Mouse (Mus musculus) macrophage (primary cell): ENCODE results near the gene Rnf114. TPM values are rescaled to one million over a fixed set of nuclear protein-coding genes. Genes with fewer than 3 reads are reported as not detected.

ENCODE experiments used
- H3K27ac ChIP-seq: fragments of 350-480 bp; formaldehyde crosslinking; 2 replicates; pipeline ENCODE4 v1.9.0; 2021
- H3K36me3 ChIP-seq: fragments of 350-480 bp; formaldehyde crosslinking; 2 replicates; pipeline ENCODE4 v1.9.0; 2021; ENCODE audit errors: inconsistent target
- H3K4me3 ChIP-seq: fragments of 350-480 bp; formaldehyde crosslinking; 2 replicates; pipeline ENCODE4 v1.9.0; 2021; ENCODE audit errors: inconsistent target
- H3K79me2 ChIP-seq: fragments of 350-480 bp; formaldehyde crosslinking; 2 replicates; pipeline ENCODE4 v1.9.0; 2021; ENCODE audit errors: inconsistent target
- WGBS: methylation state at CpG from one replicate; pipeline ENCODE4 v1.1.7; 2026; ENCODE audit warnings: inconsistent platforms; ENCODE audit not compliant: missing documents; 5-methylcytosine and 5-hydroxymethylcytosine counted together
- polyA plus RNA-seq: library from polyadenylated mRNA; stranded (reverse); fragments of 250-400 nt; gene quantifications from 3 replicates; pipeline ENCODE4 v1.2.4, GENCODE M21; 2018; ENCODE audit warnings: inconsistent platforms
- total RNA-seq, 78 experiments: library from RNA; depleted of rRNA; stranded (reverse); fragments of 250-400 nt; gene quantifications; 1 replicate in 9 of 78; 2 replicates in 24 of 78; 3 replicates in 43 of 78; 4 replicates in 2 of 78; pipeline ENCODE4 v1.2.4; 2018; ENCODE audit warnings: inconsistent platforms in 56 of 78

The Rnf114 gene
- 100 to 1,000 TPM in 13 of 26 experiments, 10 to 100 TPM in 13; 38.5 to 171 (median 104) TPM for total RNA-seq (2018; cell fraction: chromatin; rRNA removed)
- total RNA-seq (2018; cell fraction: cytosol; rRNA removed): 100 to 1,000 TPM in 17 of 26 experiments, 10 to 100 TPM in 9; 85.1 to 241 (median 172) TPM
- 100 to 1,000 TPM in 16 of 26 experiments, 10 to 100 TPM in 10; 55.5 to 206 (median 162) TPM for total RNA-seq (2018; cell fraction: nucleus; rRNA removed)
- 48.9 to 118 TPM (median 85.7 TPM) in 3 replicates for polyA plus RNA-seq

- WGBS: 3% methylated on average over 52 of the region's 52 CpGs
- H3K4me3 ChIP-seq: peak within 1 kb of the TSS; percentile 79
- 0 out of 2 replicates have a peak, but pooled peaks cover 4% of the 10 kb centered on the region for H3K36me3 ChIP-seq
- peak within 1 kb of the TSS; percentile 74 for H3K27ac ChIP-seq
- H3K79me2 ChIP-seq: peaks cover 57% of the 10 kb centered on the region
Observed at GRCm38 (mm10) chr2:167491757-167492708, at the start of gene Rnf114. TSS of gene Rnf114 (plus strand) at chr2:167492645.

- Histone ChIP-seq H3K36me3 (peaks cover 50% of the 10 kb centered on the region), H3K27ac (no peak overlapping the region), H3K79me2 (no peaks in the 10 kb centered on the region), H3K4me3 (no peak overlapping the region)
- WGBS: 94% methylated on average over 4 of the region's 4 CpGs
Observed at GRCm38 (mm10) chr2:167443411-167444193, 48.8 kb upstream of the Rnf114 start.

DNA sequence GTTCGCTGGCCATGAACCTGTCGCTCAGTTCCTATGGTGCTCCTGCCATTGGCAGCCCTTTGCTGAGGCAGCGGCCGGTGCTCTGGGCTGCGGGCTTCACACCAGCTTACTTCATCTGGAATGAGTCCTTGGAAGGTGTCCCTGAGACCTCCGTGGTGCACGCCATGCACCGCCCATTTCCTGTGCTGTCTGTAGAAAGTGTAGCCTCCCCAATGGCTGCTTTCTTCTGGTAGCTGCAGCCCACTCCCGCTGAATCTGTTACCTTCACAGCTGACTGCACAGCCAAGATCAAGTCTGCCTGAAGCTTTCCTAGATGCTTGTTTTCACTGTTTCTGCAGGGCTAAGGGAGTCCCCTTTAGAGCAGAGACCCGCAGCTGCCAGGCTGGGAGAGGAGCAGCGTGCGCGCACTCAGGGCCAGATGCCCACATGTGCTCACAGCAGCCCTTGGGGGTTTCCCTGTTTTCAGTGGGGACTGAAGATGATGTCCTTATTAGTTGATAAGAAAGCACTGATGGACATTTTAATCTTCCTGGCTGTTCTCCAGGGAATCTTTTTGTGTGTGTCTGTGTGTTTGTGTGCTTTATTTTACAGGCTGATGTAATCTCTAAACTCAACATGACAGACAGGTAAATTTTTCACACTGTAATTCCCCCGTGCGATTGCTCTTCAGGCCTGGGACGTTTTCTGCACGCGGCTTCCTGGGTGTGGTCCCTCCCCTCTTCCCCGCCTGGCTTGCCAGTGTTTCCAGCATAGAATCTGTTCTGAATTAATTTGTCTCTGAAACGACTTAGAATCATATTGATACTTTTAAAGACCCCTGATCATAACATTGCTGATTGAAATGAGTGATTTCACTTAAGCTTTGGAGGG lies 46.3 kb upstream of the Rnf114 start:
- WGBS: 86% methylated on average over 20 of the region's 20 CpGs

DNA sequence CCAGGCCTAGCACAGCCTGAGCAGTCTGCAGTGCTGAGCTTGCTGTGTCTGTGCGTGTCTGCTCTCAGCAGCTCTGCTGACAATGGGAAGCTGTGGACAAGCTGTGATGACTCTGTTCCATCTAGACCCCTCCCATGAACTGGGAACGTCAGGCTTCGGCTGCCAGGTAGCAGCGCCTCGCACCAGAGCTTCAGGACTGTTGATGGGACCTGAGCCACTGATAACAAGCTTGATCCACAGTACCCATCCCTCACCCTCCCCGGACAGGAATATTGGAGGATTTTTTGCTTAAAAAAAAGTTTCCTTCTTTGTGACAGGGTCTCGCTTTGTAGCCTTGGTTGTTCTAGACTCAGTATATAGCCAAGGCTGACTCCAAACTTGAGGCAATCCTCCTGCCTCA lies 45.2 kb upstream of the Rnf114 start:
- WGBS: 93% methylated on average over 7 of the region's 7 CpGs
- H3K36me3 ChIP-seq: peaks cover 47% of the 10 kb centered on the region
- H3K4me3 ChIP-seq: no peak overlapping the region
- no peak overlapping the region for H3K27ac ChIP-seq
- H3K79me2 ChIP-seq: no peaks in the 10 kb centered on the region

More for the DNA sequence above, 46.3 kb upstream of the Rnf114 start:
- Histone ChIP-seq H3K27ac (no peak overlapping the region), H3K79me2 (no peaks in the 10 kb centered on the region), H3K4me3 (no peak overlapping the region), H3K36me3 (peaks cover 54% of the 10 kb centered on the region)

DNA sequence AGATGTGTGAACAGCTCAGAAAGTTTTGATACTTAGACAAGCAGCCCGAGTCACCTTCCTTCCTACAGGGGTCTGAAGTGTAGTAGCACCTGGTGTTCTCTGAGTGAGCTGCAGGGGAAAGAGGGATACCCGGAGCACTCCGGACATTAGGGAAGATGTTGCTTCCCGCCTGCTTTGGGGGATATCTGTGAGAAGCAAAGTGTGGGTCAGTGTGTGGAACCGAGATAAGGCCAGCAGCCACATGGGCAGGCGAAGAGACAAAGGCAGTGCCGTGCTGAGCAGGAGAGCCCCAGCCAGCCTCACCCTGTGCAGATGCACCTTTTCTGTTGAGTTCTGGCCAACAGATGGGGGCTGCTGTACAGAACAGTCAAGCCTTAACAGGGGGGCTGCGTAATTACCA lies 44.8 kb upstream of the Rnf114 start:
- WGBS: 98% methylated on average over 8 of the region's 8 CpGs
- H3K4me3 ChIP-seq: no peak overlapping the region
- no peaks in the 10 kb centered on the region for H3K79me2 ChIP-seq
- peaks cover 47% of the 10 kb centered on the region for H3K36me3 ChIP-seq
- no peak overlapping the region for H3K27ac ChIP-seq

GRCm38 (mm10) chr2:167449331-167450275 lies 42.8 kb upstream of the Rnf114 start:
- no peaks in the 10 kb centered on the region for H3K79me2 ChIP-seq
- no peak overlapping the region for H3K27ac ChIP-seq
- peaks cover 65% of the 10 kb centered on the region for H3K36me3 ChIP-seq
- 96% methylated on average over 21 of the region's 21 CpGs for WGBS
- H3K4me3 ChIP-seq: no peak overlapping the region

DNA sequence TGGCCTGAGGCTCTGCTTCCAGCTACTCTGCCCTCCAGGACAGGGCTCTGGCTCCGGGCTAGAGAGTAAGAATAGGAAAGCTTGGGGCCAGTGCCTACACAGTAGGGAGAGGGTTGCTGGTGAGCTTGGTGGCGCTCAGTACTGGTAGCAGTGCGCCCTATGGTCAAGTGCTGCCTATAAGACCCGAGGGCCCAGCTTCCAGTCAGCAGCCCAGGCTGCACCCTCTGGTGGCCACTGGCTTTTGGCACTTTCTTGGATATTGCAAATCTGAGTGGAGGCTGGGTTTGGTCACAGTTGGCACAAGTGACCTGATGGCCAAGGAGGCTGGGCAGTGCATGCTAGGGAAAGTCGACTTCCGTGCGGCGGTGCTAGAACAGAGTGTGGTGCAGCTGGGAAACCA lies 41.8 kb upstream of the Rnf114 start:
- H3K27ac ChIP-seq: no peak overlapping the region
- peaks cover 63% of the 10 kb centered on the region for H3K36me3 ChIP-seq
- H3K4me3 ChIP-seq: no peak overlapping the region
- WGBS: 96% methylated on average over 8 of the region's 8 CpGs
- H3K79me2 ChIP-seq: no peaks in the 10 kb centered on the region

GRCm38 (mm10) chr2:167453814-167454213 lies 38.6 kb upstream of the Rnf114 start:
- Histone ChIP-seq H3K36me3 (peaks cover 44% of the 10 kb centered on the region), H3K4me3 (no peak overlapping the region), H3K27ac (no peak overlapping the region), H3K79me2 (no peaks in the 10 kb centered on the region)
- WGBS: 96% methylated on average over 3 of the region's 3 CpGs

GRCm38 (mm10) chr2:167456361-167457020 lies 36.0 kb upstream of the Rnf114 start:
- H3K36me3 ChIP-seq: peaks cover 35% of the 10 kb centered on the region; the same call in 1 of the 2 replicates
- WGBS: 70% methylated on average over 5 of the region's 5 CpGs
- H3K4me3 ChIP-seq: no peak overlapping the region
- peak overlapping the region; percentile 18 for H3K27ac ChIP-seq
- no peaks in the 10 kb centered on the region for H3K79me2 ChIP-seq

GRCm38 (mm10) chr2:167457213-167457612 lies 35.2 kb upstream of the Rnf114 start:
- Histone ChIP-seq H3K36me3 (peaks cover 35% of the 10 kb centered on the region; the same call in 1 of the 2 replicates), H3K79me2 (no peaks in the 10 kb centered on the region), H3K27ac (peak overlapping the region; percentile 18), H3K4me3 (no peak overlapping the region)
- 31% methylated on average over 8 of the region's 9 CpGs for WGBS

DNA sequence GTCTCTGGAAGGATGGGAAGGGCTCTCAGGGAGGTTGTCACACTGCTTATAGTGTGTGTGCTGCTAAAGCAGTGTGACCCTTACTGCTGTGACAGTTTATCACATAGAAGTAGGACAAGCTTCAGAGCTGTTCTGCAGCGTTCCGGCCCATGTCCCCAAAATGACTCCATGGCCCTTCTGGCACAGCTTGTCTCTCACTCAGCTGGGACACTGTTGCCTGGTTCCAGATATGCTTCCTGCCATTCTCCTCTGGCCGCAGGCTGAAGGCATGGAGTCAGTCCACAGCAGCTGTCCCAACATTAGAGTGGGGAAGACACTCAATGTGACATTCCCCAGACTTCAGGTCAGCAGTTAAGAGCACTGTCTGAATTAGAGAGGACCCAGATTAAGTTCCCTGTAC lies 33.9 kb upstream of the Rnf114 start:
- Histone ChIP-seq H3K36me3 (peaks cover 27% of the 10 kb centered on the region; the same call in 1 of the 2 replicates), H3K27ac (no peak overlapping the region), H3K79me2 (no peaks in the 10 kb centered on the region), H3K4me3 (no peak overlapping the region)
- WGBS: 96% methylated on average over 3 of the region's 3 CpGs

GRCm38 (mm10) chr2:167459071-167459865 lies 33.2 kb upstream of the Rnf114 start:
- 98% methylated on average over 6 of the region's 6 CpGs for WGBS
- Histone ChIP-seq H3K79me2 (no peaks in the 10 kb centered on the region), H3K4me3 (no peak overlapping the region), H3K36me3 (peaks cover 19% of the 10 kb centered on the region; the same call in 1 of the 2 replicates), H3K27ac (no peak overlapping the region)
